Mouse (Mus musculus) brain, embryonic 14.5 days (tissue): Measurements from ENCODE around the gene Slmap.

Experiments
- CTCF ChIP-seq: fragments of 200-500 bp; IDR thresholded peaks from 2 replicates; pipeline ENCODE4 v1.5.1; 2012; ENCODE audit warnings: inconsistent platforms, mild to moderate bottlenecking, moderate library complexity, borderline replicate concordance; ENCODE audit not compliant: insufficient read depth, insufficient read length; ENCODE audit errors: extremely low read depth
- POLR2A ChIP-seq: fragments of 200-500 bp; IDR thresholded peaks from 2 replicates; pipeline ENCODE4 v1.6.1; 2012; ENCODE audit warnings: mild to moderate bottlenecking, inconsistent platforms, borderline replicate concordance; ENCODE audit not compliant: poor library complexity, insufficient read depth, insufficient read length, severe bottlenecking; ENCODE audit errors: extremely low read depth

GRCm38 (mm10) chr14:26446538-26446937 is 88.2 kb downstream of the Slmap start:
- TF ChIP-seq CTCF: no peak
- TF ChIP-seq POLR2A: no peak
